Mouse (Mus musculus): ENCODE data around the gene Tead1. TPM values are rescaled to one million over a fixed set of nuclear protein-coding genes. Genes with fewer than 3 reads are reported as not detected.

Gene Tead1
- total RNA-seq, 2 experiments from 2014 or later: 32.2 to 33.0 TPM

DNA sequence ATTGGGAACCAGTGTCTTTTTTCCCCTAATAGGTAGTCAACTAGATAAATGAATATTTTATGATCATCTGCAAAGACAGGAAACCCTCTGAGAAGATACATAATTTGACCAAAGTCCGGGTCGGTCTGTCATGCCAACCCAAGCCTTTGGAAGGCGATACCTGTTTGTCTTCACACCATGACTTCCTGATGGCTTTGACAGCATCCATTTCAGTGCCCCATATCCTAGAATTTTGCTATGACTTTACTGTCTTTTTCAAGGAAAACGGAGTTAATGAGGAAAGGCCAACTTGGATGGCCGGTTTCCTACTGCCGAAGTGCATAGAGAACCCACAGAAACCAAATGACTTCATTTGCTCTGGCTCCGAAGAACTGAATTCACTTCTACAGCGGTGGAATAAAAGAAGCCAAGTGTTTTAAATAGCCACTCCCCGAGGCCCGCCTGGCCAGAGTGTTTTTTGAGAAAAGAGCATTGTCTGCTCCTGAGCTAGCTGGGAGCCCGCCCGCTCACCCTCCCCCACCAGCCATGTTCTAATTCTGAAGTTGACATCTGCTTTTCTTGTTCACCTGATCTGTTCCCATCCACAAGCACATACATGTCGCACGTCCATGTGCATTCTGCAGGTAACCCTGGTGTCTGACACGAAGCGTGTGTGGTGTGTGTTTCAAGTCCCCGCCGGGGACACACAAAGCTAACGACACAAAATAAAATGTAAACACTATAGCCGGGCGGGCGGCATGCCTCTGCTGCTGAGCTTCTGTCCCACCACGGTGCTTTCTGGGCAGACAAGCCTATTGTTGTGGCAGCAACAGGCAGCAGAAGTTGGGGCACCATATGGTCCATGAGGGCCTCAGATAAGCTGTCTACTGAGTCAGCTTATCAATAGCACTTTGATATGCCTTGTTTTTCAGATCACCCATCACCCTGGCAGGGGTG, 5.8 kb downstream of the Tead1 start:
- peak in 1 of 2 experiments; percentile 31 for DNase-seq (ENCODE audit: low spot score in 2 of 2)

DNA sequence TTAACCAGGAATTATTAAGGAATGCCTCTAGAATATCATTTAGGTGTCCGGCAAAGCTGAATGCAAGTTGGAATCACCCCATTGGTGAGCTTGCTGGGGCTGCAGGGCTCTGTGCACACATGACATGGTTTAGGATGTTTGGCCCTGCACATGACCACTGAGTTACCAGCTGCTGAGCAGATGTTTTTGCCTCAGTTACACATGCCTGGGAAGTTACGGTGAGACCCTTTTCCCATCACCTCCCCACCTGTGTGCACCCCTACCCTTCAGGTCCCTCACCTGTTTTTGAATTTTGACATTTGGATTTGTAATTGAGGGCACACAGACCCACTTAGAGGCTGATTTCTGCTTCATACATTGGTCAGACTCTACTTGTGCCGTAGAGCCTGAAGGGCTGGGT, 6.9 kb downstream of the Tead1 start:
- no peak for DNase-seq (ENCODE audit: low spot score in 2 of 2)

DNA sequence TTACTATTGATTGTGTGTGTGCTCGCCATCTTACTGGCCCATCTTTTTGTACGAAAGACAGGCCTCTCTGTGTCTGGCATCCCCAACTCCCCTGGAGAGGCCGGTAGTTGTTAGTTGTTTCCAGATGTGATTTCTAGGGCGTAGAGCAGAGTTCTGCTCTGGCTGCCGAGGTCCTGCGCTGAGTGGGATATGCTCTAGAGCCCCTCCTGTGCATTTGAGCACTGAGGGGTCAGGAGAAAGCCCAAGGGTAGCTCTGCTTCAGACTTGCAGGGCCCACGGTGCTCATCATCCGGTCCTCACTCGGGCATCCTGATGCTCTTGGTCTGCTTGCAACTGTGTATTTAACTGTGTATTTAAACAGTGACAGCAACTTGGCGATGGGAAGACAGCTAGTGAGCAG, 7.5 kb downstream of the Tead1 start:
- no peak for DNase-seq (ENCODE audit: low spot score in 2 of 2)

DNA sequence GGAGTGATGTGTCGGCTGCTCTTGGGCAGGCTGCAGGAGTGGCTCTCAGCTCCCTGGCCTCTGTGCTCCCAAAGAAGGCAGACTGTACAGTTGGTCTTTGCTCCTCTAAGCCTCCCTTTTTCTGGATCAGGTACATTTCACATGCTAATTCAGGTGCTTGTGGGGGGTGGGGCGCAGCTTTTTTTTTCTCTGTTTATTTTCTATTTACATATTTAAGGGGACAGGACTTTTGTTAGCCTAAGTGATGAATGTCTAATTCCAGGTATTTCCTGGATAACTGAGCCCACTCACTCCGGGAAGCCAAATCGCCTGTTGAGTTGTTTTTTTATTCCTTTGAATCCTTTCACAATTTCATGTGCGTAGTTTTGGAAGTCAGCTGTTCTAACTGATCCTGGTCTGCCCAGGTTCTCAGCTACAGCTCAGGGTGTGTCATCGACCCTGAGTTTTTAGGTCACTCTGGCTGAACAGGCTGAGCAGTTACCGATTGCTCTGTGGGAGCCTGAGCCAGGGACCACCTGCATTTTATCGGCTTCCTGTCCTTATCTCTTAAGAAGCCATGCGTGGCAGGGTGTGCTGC, 9.4 kb downstream of the Tead1 start:
- no peak for DNase-seq (ENCODE audit: low spot score in 2 of 2)

DNA sequence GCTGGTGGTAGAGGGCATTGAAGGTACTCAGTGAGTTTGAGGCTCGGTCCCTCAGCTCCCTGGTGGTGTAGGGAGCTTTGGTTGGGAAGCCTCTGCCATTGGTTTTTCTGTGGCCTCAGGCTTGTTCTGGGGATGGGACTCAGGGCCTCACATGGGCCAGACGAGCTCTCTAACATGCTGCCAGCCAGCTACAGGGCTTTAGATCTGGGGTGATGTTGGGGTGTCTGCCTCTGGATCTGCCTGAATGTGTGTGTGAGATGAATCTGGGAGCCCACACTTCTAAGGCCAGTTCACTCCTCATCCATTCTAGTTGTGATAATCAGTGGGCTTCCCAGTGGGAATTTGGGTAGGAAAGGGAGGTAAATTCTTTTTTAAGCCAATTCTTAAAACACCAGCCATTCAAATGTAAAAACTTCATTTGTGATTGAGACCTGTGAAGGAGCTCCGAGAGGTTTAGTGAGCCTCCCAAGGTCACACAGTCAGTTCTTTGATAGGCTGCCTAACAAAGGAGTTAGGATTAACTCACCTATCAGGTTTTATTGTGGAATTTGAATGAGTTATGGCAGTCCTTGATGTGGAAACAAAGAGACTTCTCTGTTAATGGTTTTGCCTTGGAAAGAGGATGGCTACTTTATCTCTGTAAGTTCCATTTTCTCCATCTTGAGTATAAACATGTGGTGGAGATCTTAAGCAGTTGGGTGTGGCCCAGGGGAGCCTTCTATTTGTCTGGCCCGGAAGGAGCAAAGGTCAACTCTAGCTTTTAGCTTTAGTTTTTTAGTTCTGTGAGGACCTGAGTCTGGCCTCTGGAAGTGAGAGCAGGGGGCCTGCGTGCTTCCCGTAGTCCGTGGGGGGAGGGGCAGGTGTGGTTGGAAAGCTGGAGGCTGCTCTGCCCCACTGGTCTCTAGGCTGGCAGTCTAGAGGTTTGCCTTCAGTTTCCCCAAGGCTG, 12.0 kb downstream of the Tead1 start:
- no peak for DNase-seq (ENCODE audit: low spot score in 2 of 2)

DNA sequence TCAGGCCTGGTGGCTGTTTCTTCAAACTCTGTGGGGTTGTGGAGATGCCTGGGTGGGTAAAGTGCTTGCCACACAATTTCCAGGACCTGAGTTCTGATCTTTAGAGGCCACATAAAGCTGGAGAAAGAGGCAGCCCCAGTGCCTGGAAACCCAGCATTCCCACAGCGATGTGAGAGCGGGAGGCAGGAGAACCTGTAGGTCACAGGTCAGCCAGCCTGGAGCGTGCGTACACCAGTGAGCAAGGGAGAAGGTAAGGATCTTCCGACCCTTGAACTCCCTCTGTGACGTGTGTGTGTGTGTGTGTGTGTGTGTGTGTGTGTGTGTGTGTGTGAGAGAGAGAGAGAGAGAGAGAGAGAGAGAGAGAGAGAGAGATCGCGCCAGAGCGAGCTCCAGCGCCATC, 14.4 kb downstream of the Tead1 start:
- no peak for DNase-seq (ENCODE audit: low spot score in 2 of 2)

GRCm38 (mm10) chr7:112696777-112697161, 17.7 kb downstream of the Tead1 start:
- DNase-seq (ENCODE audit: low spot score in 2 of 2): no peak

GRCm38 (mm10) chr7:112697162-112697841, 18.2 kb downstream of the Tead1 start:
- peak; percentile 32 to 43 for DNase-seq (ENCODE audit: low spot score in 2 of 2)

- DNase-seq (ENCODE audit: low spot score in 2 of 2): no peak
Observed at GRCm38 (mm10) chr7:112700082-112700481, 21.0 kb downstream of the Tead1 start.

DNA sequence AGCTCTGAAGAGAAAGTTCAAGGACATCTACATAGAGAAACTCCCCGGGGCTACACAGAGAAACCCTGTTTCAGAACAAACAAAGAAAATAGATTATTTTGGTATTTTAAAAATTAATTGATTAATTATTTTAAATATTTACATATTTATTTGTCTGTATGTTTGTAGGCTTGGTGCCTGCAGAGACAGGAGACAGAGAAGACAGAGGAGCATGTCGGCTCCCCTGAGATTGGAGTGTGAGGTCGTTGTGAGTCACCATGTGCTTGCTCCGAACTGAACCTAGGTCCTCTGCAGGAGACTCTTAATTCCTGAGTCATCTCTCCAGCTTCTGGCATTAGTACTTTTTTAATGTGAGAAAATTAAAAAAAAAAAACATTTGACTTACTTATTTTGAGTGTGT, 24.2 kb downstream of the Tead1 start:
- DNase-seq (ENCODE audit: low spot score in 2 of 2): no peak

GRCm38 (mm10) chr7:112705870-112706269, 26.8 kb downstream of the Tead1 start:
- no peak for DNase-seq (ENCODE audit: low spot score in 2 of 2)

GRCm38 (mm10) chr7:112706756-112707155, 27.6 kb downstream of the Tead1 start:
- no peak for DNase-seq (ENCODE audit: low spot score in 2 of 2)

- DNase-seq (ENCODE audit: low spot score in 2 of 2): no peak
Observed at GRCm38 (mm10) chr7:112710409-112711107, 31.4 kb downstream of the Tead1 start.

DNA sequence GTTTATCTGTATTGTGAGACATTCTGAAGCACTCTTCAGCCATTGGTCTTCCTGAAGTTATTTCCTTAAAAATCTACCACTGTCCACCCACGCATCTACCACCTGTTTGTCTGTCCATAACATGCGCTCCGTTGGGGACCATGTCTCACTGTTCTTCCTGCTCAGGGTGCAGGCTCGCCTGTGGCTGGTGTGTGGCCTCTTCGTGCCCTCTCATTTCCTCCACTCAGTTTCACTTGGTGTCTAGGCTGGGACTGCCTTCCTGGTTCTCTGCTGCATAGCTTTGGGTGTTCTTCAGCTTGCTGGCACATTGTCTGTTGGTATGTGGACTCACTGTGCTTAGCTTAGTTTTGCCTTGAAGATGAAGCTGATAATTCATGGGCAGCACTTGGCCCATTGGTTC, 32.9 kb downstream of the Tead1 start:
- DNase-seq (ENCODE audit: low spot score in 2 of 2): no peak

DNA sequence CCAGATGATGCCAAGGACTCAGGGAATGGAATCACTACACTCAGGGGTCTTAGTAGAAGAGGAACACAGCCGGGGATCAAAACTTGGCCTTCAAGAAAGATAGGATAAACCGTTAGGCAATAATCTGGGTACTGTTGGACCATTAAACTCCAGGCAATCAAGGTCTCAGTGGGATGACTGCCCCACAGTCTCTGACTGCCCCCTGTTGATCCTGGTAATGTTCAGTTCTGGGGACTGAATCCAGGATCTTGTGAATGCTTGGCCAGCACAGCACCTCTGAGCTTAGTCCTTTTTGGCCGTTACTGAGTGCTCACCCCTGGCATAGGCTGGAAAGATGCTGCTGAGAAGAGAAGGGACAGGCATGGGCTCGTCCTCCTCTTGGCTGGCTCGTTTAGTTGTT, 34.4 kb downstream of the Tead1 start:
- no peak for DNase-seq (ENCODE audit: low spot score in 2 of 2)

- DNase-seq (ENCODE audit: low spot score in 2 of 2): no peak
Observed at GRCm38 (mm10) chr7:112714783-112715182, 35.7 kb downstream of the Tead1 start.

DNA sequence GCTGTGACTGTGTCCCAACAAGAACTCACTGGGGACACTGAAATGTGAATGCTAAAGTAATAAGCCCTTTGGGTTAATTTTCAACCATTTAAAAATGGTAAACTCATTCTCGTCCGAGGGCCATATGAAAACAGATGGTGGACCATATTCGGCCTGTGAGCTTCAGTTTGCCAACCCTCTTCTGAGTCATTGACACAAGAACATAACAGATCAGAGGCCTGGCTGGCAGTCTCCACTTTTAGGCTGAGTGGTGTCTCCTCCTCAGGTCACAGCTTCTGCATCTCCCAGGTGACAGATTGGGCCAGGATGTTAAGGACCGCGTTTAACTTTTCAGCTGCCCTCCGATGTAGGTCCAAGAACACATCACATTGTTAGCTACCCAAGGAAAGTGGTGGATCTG, 37.6 kb downstream of the Tead1 start:
- no peak for DNase-seq (ENCODE audit: low spot score in 2 of 2)

- no peak for DNase-seq (ENCODE audit: low spot score in 2 of 2)
Observed at GRCm38 (mm10) chr7:112717676-112718075, 38.6 kb downstream of the Tead1 start.

DNA sequence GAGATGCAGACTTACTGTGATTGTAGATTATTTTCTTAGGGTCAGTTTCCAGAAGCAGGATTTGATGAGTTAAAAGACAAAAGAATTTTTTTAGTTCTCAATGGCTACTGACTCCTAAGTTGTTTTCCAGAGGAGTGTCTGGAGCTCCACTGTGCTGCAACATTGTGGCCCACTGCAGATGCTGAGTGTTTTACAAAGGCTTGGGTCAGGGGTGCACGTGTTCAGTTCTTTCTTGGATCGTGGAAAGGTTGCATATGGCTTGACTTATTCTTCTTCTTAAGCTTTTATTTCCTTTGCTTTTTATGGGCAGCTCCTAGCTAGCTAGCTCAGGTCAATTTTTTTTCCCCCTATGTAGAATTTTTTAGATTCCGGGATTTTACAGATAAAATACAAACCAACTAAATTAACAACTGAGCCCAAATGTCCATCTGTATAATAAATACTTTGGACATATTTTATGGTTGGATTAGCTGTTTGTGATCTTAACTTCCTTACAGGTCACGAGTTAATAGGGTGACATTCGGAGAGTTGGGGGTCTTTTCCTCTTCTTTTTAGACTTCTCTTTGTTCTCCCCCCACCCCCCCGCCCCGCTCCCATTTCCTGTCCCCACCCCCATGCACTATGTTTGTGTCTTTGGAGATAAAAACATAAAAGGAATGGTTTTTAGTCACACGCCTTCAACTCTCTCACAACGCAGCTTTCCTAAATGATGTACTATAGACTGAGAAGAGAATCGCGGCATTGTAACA, 40.5 kb downstream of the Tead1 start:
- no peak for DNase-seq (ENCODE audit: low spot score in 2 of 2)

Data from layer of hippocampus, postnatal 10 days (tissue).